Mouse (Mus musculus) neural tube, postnatal 0 days (tissue): ENCODE results near the gene Lbp. TPM values are rescaled to one million over a fixed set of nuclear protein-coding genes. Genes with fewer than 3 reads are reported as not detected.

Source experiments
- polyA plus RNA-seq: library from polyadenylated mRNA; unstranded; fragments of >200 nt; fragmentation: Nextera tagmentation; extraction: Ambion mirVana; gene quantifications from 2 replicates; pipeline ENCODE4 v1.2.1, GENCODE M21; 2015

Gene Lbp
- 10.2 and 15.3 TPM in 2 replicates for polyA plus RNA-seq

DNA sequence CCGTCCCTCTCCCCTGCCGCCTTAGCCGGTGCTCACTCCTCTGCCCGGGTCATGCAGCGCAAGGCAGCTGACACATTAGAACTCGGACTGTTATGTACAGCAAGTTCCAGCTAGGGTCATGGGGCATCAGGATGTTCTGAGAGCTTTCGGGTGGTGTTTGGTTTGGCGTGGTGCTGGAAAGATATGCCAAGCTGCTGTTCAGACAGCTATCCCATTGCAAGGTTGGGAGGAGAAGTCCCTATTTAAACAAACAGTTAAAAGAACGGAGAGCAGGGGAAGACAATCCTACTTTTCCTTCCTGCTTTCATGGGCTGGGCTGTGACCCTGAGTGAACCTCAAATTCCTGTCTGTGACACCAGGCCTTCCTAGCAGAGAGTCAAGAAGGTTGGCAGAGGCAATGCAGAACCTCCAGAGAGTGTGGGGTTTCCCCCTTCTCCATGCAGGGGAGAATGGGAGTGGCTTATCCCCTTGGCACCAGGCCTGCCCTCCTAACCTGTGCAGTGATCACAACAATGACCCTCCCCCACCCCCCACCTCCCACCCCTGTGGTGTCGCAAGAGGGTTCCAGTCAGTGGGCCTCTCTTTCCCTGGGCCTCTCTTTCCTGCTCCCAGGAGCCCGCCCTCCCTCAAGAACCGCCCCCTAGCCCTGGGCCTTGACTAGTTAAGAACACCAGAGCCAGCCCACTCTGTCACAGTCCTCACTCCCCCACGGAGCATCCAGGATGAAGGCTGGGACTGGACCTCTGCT lies at the start of gene Lbp:
Gene Lbp (plus strand): TSS at position 546 of the 748 bp plus-strand sequence.

GRCm38 (mm10) chr2:158258005-158258418 lies 48.3 kb upstream of the Lbp start, which contains the start of gene Bpi:
Gene Bpi (plus strand): TSS chr2:158258094.

DNA sequence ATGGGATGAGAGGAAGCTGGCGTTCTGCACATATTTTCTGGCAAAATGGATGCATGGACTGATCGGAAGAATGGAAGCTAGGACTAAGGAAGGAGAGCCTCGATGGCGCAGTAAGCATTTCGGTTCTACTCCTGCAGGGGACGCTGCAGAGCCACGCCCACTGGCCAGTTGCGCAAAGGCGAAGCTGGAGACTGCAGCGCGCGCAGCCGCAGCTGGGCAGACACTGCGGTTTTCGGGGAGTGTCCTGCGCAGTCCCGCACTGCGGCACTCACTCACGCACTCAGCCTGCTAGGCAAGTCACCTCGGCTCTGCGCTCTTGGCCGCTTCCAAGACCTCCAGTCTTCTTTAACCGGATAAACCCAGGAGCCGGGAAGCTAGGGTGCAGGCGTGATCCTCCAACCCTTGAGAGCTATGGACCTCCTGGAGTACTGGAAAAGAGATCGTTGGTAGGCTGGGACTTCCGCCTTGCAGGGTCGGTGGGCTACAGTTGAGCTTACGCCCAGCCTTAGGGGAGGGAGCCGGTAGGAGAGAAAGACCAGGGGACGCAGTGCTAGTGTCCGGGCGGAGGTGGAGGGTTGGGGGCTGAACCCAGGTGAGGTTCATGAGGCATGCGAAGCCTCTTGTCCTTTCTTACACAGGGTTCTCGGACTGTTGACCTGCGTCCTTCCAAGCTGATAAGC lies 69.3 kb downstream of the Lbp start, which contains the start of gene Snhg11:
Gene Snhg11 (plus strand): TSS at position 196 of the 680 bp plus-strand sequence.

Other genes with a start within 250 kb of the Lbp start
- 8.6 and 8.9 TPM in 2 replicates for gene Tgm2, start 160.1 kb upstream of the Lbp start, polyA plus RNA-seq
- 2.0 and 2.1 TPM in 2 replicates for gene D630003M21Rik, start 77.3 kb upstream of the Lbp start, polyA plus RNA-seq
- gene Bpi, start 48.4 kb upstream of the Lbp start, polyA plus RNA-seq, result not detected in 2 replicates
- gene Snhg11, start 69.1 kb downstream of the Lbp start, polyA plus RNA-seq, result 703 and 881 TPM in 2 replicates
- gene Ralgapb, start 103.4 kb downstream of the Lbp start, polyA plus RNA-seq, result 23.3 and 27.1 TPM in 2 replicates
- not detected in 2 replicates for gene Adig, start 196.1 kb downstream of the Lbp start, polyA plus RNA-seq
- gene Arhgap40, start 206.3 kb downstream of the Lbp start, polyA plus RNA-seq, result 0.57 and 0.61 TPM in 2 replicates